Mouse (Mus musculus): ENCODE results near the gene E130116L18Rik. TPM values are rescaled to one million over a fixed set of nuclear protein-coding genes. Genes with fewer than 3 reads are reported as not detected.
"Not testable (repeated sequence)": the region's sequence is repeated elsewhere in the genome, so short reads cannot be mapped to it uniquely, and the experiment has no call there.

Gene E130116L18Rik
- polyA plus RNA-seq, 1 experiment from 2014 or later, result not detected

DNA sequence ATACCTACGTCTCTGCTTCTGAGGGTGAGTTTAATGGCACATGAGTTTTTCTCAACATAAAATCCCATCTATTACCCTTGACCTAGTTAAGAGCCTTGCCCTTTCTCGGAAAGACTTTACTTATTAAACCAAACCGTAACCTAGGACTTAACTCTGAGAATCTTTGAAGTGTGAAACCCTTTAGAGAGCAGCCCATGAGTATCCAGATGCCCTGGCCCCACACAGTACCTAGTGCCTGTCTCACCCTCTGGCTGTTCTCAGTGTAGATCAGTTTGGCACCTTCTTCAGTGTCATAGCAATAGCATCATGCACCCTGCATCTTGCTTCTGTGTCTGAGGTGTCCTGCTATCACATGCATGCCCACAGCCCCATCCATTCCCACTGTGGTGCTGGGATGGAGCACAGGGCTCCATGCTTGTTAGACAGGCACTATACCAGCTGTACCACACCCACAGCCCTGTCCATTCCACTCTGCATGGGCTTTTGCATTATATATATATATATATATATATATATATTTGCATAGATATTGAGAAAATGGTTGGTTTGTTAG is 42.9 kb downstream of the E130116L18Rik start:
- H3K27ac ChIP-seq, result no peak overlapping the region
- no peak for ATAC-seq (ENCODE audit: insufficient number of reproducible peaks, low FRiP score, low TSS enrichment, low read depth)
- no peak overlapping the region for H3K9ac ChIP-seq
- H3K36me3 ChIP-seq, result no peaks in the 10 kb centered on the region
- WGBS, result 78% methylated on average over 3 of the region's 3 CpGs
- H3K4me1 ChIP-seq, result no peaks in the 10 kb centered on the region
- no peaks in the 10 kb centered on the region for H3K27me3 ChIP-seq
- H3K4me3 ChIP-seq, result no peak overlapping the region
- H3K4me2 ChIP-seq, result no peak overlapping the region
- H3K9me3 ChIP-seq, result no peaks in the 10 kb centered on the region

GRCm38 (mm10) chr5:25179284-25179683 is 43.7 kb downstream of the E130116L18Rik start:
- H3K4me3 ChIP-seq, result no peak overlapping the region
- 92% methylated on average over 4 of the region's 4 CpGs for WGBS
- no peaks in the 10 kb centered on the region for H3K9me3 ChIP-seq
- H3K27me3 ChIP-seq, result no peaks in the 10 kb centered on the region
- H3K4me1 ChIP-seq, result no peaks in the 10 kb centered on the region
- no peaks in the 10 kb centered on the region for H3K36me3 ChIP-seq
- no peak overlapping the region for H3K27ac ChIP-seq
- no peak overlapping the region for H3K9ac ChIP-seq
- H3K4me2 ChIP-seq, result no peak overlapping the region
- ATAC-seq (ENCODE audit: insufficient number of reproducible peaks, low FRiP score, low TSS enrichment, low read depth), result no peak

GRCm38 (mm10) chr5:25178543-25178942 is 44.4 kb downstream of the E130116L18Rik start:
- not testable (repeated sequence) for H3K27me3 ChIP-seq; H3K4me1 ChIP-seq; ATAC-seq (ENCODE audit: insufficient number of reproducible peaks, low FRiP score, low TSS enrichment, low read depth); H3K4me3 ChIP-seq; H3K36me3 ChIP-seq; H3K9ac ChIP-seq; H3K9me3 ChIP-seq; H3K27ac ChIP-seq; H3K4me2 ChIP-seq
- WGBS, result 64% methylated on average over 4 of the region's 4 CpGs

DNA sequence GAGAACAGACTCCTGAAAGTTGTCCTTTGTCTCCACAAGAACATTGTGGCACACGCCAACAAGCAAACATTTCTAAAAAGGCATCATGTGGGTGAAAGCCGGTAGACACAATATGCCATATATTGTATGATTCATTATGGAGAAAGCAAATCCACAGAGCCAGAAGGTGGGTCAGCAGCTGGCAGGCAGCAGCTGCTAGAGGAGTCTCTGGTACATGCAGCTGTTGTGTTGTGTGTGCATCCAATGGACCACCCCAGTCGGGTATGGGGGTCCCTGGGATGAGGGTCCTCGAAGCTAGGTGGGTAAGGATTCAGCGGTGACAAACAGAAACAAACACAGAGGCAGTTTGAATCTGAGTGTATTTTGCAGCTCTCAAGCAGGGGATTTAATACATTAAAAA is 45.0 kb downstream of the E130116L18Rik start:
- 82% methylated on average over 5 of the region's 5 CpGs for WGBS

More for the DNA sequence above, 45.0 kb downstream of the E130116L18Rik start:
- not testable (repeated sequence) for H3K9me3 ChIP-seq; H3K27me3 ChIP-seq; H3K27ac ChIP-seq; H3K4me1 ChIP-seq; H3K36me3 ChIP-seq; ATAC-seq (ENCODE audit: insufficient number of reproducible peaks, low FRiP score, low TSS enrichment, low read depth); H3K9ac ChIP-seq; H3K4me3 ChIP-seq; H3K4me2 ChIP-seq

Other genes starting within 250 kb of the E130116L18Rik start
- gene Prkag2, start 122.5 kb downstream of the E130116L18Rik start, polyA plus RNA-seq (2015; fragmentation: Nextera tagmentation; extraction: Ambion mirVana), result 20.1 and 21.7 TPM in 2 replicates
- gene Galntl5, start 41.7 kb downstream of the E130116L18Rik start, polyA plus RNA-seq (2015; fragmentation: Nextera tagmentation; extraction: Ambion mirVana), result not detected in 2 replicates
- gene Galnt11, start 1.2 kb downstream of the E130116L18Rik start, polyA plus RNA-seq (2015; fragmentation: Nextera tagmentation; extraction: Ambion mirVana), result 38.6 and 42.0 TPM in 2 replicates